Mouse (Mus musculus): ENCODE results near the gene 1700020A23Rik.

Gene 1700020A23Rik

DNA sequence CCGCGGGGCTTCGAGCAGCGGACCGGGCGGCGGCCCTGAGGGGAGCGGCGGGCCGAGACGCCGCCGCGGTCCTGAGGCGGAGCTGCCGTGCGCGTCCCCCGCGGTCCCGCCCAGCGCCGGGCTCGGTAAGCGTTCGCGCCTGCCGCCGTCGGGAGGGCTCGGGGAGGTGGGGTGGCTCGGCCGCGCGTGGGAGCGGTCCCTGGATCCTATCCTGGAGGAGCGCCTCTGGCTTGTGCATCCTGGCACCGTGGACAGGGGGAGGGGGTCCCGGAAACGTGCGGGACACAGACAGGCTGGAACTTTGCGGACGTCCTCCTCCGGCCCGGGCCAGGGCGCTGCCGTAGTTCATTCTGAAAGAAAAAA, 45.4 kb downstream of the 1700020A23Rik start:
- DNase-seq (ENCODE audit: low read depth, low spot score), result no peak

DNA sequence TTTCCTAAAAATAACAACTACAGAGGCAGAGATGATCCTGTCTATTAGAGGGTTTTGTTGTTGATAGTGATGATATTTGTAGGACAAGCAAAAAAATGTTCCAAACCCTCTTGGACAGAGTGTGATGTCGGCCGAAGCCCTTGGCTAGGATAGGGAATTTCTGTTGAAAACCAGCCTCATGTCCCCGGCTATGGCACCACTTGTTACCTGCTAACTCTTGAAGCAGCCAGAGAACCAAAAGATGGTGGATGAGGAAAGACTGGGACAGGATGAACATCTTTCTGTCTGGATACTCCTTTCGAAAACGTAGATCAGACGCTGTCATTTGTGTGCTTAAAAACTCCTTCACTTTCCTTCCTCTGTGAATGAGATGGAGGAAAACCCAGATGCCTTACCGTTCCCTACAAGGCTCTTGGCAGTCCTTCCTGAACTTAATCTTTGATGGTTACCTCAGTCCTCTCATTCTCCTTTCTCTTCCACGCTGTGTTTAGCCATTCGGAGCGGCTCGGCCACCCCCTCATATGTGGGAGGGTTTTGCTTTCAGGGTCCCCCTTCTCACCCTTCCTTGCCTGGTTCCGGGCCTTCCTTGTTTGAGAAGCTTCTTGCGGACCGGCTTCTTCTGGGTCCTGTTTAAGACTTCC, 46.1 kb downstream of the 1700020A23Rik start:
- DNase-seq (ENCODE audit: low read depth, low spot score), result no peak

DNA sequence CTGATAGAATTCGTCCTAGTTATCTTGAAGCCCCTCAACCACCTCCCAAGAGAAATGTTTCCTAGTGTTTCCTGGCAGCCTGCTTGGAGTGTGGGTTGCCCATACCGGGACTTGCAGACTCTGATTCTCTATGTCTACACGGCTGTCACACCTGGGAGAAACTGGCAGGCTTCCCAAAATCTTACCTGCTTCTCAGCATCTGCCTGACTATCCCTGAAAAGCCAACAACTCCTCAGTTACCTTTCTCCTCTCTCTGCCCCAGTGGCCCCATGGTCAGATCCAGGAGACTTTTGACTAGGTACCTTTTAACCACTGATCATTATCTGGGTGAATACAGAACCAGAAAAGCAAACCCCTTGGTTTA, 46.6 kb downstream of the 1700020A23Rik start:
- no peak for DNase-seq (ENCODE audit: low read depth, low spot score)

DNA sequence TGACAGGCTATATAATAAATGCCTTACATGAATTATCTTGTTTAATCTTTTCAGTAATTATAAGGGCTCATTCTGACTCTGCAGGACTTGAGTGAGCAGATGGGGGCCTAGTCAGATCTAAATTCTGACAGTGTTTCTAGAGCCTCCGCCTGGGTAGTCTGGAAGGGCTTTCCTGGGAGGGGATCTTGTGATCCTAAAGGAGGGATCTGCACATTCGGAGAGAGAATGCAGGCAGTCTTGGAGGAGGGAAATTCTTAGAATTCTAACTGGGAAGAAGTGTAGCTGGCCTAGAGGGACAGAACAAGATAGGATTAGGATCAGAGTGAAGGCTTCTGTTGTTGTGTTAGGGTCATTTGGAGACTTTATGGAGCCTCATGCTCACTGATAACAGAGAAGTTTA, 47.2 kb downstream of the 1700020A23Rik start:
- no peak for DNase-seq (ENCODE audit: low read depth, low spot score)

DNA sequence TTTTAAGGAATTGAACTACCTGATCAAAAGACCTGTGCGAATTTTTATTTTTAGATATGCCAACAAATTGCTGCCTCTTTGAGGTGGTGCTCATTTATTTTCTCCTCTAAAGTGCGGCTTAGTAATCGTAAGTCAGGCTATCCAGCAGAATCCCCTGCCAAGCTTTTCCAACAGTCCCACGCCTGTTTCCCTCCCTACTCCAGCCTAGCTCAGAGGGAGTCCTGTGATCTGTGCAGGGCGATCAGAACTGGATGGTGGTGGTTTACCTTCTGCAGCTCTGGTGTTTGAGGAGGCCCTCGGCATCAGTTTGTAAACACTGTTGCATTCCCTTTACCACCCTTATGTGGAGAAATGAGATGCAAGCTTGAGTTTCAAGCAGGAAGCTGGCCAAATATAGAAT, 48.4 kb downstream of the 1700020A23Rik start:
- no peak for DNase-seq (ENCODE audit: low read depth, low spot score)

DNA sequence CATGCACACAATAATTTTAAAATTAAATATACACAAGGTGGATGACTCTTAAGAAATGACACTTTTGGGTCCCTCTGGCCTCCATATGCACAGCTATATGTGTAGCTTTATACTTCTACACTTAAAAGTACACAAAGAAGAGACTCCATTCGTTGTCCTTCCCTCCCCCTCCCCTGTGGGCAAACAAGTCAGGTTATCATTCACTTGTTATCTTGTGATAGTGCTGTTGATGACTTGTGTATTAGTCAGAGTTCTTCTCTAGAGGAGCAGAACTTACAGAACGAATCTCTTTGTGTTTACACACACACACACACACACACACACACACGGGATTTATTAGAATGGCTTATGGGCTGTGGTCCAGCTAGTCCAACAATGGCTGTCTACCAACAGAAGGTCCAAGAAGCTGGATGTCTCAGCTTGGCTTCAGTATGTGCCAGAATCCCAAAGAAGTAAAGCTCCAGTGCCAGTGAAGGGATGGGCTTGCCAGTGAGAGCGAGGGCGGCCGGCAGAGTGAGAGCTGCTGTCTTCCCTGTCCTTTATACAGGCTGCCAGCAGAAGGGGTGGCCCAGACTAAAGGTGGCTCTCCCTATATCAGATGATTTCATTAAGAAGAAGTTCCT, 49.8 kb downstream of the 1700020A23Rik start:
- no peak for DNase-seq (ENCODE audit: low read depth, low spot score)

Measured in brain, embryonic 18.5 days (tissue).